Mouse (Mus musculus): Measurements from ENCODE around the gene Snx1.

The Snx1 gene

DNA sequence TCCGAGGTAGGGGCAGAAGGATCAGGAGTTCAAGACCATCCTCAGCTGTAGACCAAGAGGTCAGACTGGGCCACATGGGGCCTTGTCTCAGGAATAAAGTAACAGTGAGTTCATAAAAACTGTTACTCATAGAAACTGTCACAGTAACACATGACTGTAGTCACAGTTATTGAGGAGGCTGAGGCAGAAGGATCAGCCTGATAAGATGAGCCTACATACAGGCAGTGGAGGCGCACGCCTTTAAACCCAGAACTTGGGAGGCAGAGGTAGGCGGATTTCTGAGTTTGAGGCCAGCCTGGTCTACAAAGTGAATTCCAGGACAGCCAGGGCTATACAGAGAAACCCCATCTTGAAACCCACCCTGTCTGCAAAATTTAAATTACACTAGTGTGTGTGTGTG lies 6.3 kb downstream of the Snx1 start:
- no peak for DNase-seq (ENCODE audit: low read depth, low spot score)
- H3K27me3 ChIP-seq (ENCODE audit: control insufficient read depth, insufficient read depth, low read length, poor library complexity, severe bottlenecking), result no peaks in the 10 kb centered on the region
- no peaks in the 10 kb centered on the region for H3K36me3 ChIP-seq (ENCODE audit: control insufficient read depth, insufficient read depth, low read length, poor library complexity, severe bottlenecking)

GRCm38 (mm10) chr9:66119498-66119897 lies 6.9 kb downstream of the Snx1 start:
- no peak for DNase-seq (ENCODE audit: low read depth, low spot score)
- Histone ChIP-seq H3K27me3 (ENCODE audit: control insufficient read depth, insufficient read depth, low read length, poor library complexity, severe bottlenecking) (no peaks in the 10 kb centered on the region), H3K36me3 (ENCODE audit: control insufficient read depth, insufficient read depth, low read length, poor library complexity, severe bottlenecking) (no peaks in the 10 kb centered on the region)

GRCm38 (mm10) chr9:66116890-66117289 lies 9.5 kb downstream of the Snx1 start:
- Histone ChIP-seq H3K36me3 (ENCODE audit: control insufficient read depth, insufficient read depth, low read length, poor library complexity, severe bottlenecking) (no peaks in the 10 kb centered on the region), H3K27me3 (ENCODE audit: control insufficient read depth, insufficient read depth, low read length, poor library complexity, severe bottlenecking) (no peaks in the 10 kb centered on the region)
- no peak for DNase-seq (ENCODE audit: low read depth, low spot score)

DNA sequence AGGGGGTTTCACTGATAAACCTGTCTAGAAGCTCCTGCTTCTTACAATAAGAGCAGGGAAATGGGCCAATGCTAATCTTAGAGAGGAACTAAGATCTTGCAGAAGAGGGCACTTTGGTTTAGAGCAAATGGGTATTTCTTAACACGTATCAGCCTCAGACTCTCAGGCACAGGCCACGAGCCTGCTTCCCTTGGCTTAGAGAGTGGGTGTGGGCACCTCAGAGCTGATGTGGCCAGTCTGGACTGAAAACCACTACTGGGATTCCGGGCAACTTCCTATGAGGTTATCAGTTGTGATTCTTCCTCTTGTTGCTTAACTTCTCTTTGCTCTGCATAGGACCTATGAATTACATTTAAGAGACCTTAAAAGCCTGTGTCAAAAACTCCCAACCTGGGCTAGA lies 12.0 kb downstream of the Snx1 start:
- no peak for DNase-seq (ENCODE audit: low read depth, low spot score)
- Histone ChIP-seq H3K36me3 (ENCODE audit: control insufficient read depth, insufficient read depth, low read length, poor library complexity, severe bottlenecking) (0 out of 2 replicates have a peak, but pooled peaks cover 2% of the 10 kb centered on the region), H3K27me3 (ENCODE audit: control insufficient read depth, insufficient read depth, low read length, poor library complexity, severe bottlenecking) (no peaks in the 10 kb centered on the region)

DNA sequence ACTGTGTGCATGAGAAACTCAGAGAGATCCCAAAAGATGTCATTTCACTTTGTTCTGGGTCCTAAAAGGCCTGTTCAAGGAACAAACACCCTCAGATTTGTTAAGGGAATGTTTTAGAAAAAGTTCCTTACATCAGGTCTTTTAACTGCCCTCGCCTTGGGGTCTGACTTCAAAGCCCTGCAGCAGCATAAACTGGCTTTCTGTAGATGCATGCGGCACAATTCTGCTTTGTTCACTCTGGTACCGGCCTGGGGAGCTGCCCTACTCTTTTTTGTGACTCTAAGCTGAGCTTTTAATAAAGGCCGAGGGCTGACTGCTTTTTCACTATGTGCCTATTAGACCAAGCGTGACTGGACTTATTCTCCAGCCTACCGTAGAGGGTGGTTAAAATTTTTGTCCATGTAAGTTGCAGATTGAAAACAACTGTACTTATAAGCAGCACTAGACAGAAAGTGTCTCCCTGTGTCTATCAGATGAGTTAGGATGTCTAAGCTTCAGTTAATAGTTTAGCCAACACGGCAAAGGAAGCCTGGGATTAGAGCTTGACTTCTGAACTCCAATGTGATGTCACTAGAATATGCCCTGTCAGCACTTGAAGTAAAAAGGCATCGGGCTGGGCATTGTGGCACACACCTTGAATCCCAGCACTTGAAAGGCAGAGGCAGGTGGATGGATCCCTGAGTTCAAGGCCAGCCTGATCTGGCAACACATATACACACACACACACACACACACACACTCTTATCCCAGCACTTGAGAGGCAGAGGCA lies 15.6 kb downstream of the Snx1 start:
- DNase-seq (ENCODE audit: low read depth, low spot score), result no peak
- Histone ChIP-seq H3K36me3 (ENCODE audit: control insufficient read depth, insufficient read depth, low read length, poor library complexity, severe bottlenecking) (peaks cover 3% of the 10 kb centered on the region; the same call in 1 of the 2 replicates), H3K27me3 (ENCODE audit: control insufficient read depth, insufficient read depth, low read length, poor library complexity, severe bottlenecking) (no peaks in the 10 kb centered on the region)

DNA sequence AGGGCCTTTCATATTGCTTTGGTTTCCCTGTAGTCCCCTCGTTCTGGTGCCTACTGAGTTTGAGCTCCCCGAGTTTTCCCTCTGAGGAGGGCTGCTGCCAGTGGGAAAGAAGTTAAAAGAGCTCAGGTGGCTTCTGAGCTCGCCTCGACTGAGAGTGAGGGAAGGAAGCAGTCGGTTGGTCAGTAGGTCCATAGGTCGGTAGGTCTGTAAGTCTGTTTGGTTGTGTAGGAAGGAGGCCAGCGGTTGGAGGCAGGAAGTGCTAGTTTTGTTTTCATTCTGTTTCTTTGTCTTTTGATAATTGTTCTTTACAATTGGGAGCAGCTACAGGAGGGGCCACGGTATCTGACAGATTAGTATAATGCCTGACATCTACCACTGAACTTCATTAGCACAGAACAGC lies 16.3 kb downstream of the Snx1 start:
- DNase-seq (ENCODE audit: low read depth, low spot score), result no peak
- Histone ChIP-seq H3K27me3 (ENCODE audit: control insufficient read depth, insufficient read depth, low read length, poor library complexity, severe bottlenecking) (no peaks in the 10 kb centered on the region), H3K36me3 (ENCODE audit: control insufficient read depth, insufficient read depth, low read length, poor library complexity, severe bottlenecking) (peaks cover 5% of the 10 kb centered on the region; the same call in 1 of the 2 replicates)

GRCm38 (mm10) chr9:66109574-66109973 lies 16.8 kb downstream of the Snx1 start:
- peaks cover 8% of the 10 kb centered on the region; the same call in 1 of the 2 replicates for H3K36me3 ChIP-seq (ENCODE audit: control insufficient read depth, insufficient read depth, low read length, poor library complexity, severe bottlenecking)
- DNase-seq (ENCODE audit: low read depth, low spot score), result no peak
- H3K27me3 ChIP-seq (ENCODE audit: control insufficient read depth, insufficient read depth, low read length, poor library complexity, severe bottlenecking), result no peaks in the 10 kb centered on the region

DNA sequence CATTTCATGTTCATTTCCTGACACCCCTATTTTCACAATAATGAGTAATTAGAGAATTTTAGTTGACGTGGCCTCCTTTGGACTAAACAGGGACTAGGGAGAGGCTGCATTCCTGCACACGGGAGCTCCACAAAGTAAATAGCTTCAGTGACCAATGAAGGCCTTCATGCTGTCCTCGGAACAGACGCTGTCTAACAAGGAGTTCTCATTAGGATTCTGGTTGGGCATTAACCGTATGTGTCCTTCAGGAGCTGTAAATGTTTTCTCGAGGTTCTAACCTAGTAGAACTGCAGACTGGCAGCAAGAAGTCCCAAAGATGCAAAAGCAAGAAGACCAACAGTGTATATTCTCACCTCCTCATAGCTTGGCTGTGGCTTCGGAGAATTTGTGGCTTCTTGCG lies 21.2 kb downstream of the Snx1 start:
- no peaks in the 10 kb centered on the region for H3K27me3 ChIP-seq (ENCODE audit: control insufficient read depth, insufficient read depth, low read length, poor library complexity, severe bottlenecking)
- H3K36me3 ChIP-seq (ENCODE audit: control insufficient read depth, insufficient read depth, low read length, poor library complexity, severe bottlenecking), result peaks cover 16% of the 10 kb centered on the region
- no peak for DNase-seq (ENCODE audit: low read depth, low spot score)

DNA sequence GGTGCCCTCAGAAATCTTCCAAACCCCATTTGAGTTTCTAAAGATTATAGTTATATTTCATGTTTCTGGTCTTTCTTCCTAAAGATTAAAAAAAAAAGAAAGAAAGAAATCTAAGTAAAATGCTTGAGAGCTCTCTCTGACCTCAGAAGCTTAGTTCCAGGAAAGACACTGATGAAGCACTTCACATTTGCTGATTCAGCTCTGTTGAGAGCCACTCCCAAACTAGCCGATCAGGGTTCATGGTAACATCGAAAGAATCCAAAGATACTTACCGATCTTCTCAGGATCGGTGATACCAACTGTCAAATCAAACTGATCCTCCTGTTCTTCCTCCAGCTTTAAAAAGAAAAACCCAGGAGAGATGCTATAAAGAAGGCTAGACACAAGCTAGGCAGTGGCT lies 21.8 kb downstream of the Snx1 start:
- H3K27me3 ChIP-seq (ENCODE audit: control insufficient read depth, insufficient read depth, low read length, poor library complexity, severe bottlenecking), result no peaks in the 10 kb centered on the region
- DNase-seq (ENCODE audit: low read depth, low spot score), result no peak
- peaks cover 15% of the 10 kb centered on the region for H3K36me3 ChIP-seq (ENCODE audit: control insufficient read depth, insufficient read depth, low read length, poor library complexity, severe bottlenecking)

DNA sequence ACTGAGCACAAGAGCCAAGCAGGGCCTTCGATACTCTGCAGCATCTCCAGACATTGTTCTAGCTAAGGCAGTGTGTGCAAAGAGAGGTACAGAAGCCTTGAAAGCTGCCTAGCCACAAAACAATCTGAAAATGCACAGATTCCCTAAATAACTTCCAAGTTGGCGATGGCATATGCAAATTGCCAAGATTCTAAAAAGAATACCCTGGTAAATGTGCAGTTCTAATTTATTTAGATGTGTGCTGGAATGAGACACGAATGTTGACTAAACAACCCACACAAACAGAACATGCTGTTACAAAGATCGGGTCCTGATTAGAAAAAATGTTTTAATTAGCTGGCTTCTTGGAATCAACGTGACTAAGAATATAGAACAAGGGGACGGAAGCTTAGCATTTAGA lies 23.7 kb downstream of the Snx1 start:
- Histone ChIP-seq H3K36me3 (ENCODE audit: control insufficient read depth, insufficient read depth, low read length, poor library complexity, severe bottlenecking) (peaks cover 13% of the 10 kb centered on the region), H3K27me3 (ENCODE audit: control insufficient read depth, insufficient read depth, low read length, poor library complexity, severe bottlenecking) (no peaks in the 10 kb centered on the region)
- DNase-seq (ENCODE audit: low read depth, low spot score), result no peak

DNA sequence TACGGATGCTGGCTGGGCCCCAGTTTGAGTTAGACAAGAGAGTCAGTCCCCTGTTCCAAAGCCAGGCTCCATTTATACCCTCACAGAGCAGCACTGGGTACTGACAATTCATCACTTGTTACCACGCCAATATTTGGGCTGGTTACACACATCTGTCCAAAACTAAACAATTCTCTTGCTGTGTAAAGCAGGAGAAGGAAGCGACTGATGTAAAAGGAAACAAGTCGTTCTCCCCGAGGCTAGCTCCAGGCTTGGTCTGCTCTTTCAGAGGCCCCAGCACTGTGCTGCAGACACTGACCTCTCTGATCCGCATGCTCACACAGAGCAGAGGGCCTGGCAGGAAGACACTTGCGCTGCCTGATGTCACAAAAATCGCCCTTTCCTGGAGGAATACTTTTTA lies 24.8 kb downstream of the Snx1 start:
- no peak for DNase-seq (ENCODE audit: low read depth, low spot score)
- Histone ChIP-seq H3K27me3 (ENCODE audit: control insufficient read depth, insufficient read depth, low read length, poor library complexity, severe bottlenecking) (no peaks in the 10 kb centered on the region), H3K36me3 (ENCODE audit: control insufficient read depth, insufficient read depth, low read length, poor library complexity, severe bottlenecking) (peaks cover 12% of the 10 kb centered on the region)

- DNase-seq (ENCODE audit: low read depth, low spot score), result no peak
- H3K27me3 ChIP-seq (ENCODE audit: control insufficient read depth, insufficient read depth, low read length, poor library complexity, severe bottlenecking), result no peaks in the 10 kb centered on the region
- H3K36me3 ChIP-seq (ENCODE audit: control insufficient read depth, insufficient read depth, low read length, poor library complexity, severe bottlenecking), result peaks cover 8% of the 10 kb centered on the region
Observed at GRCm38 (mm10) chr9:66092664-66093063, 33.7 kb downstream of the Snx1 start.

DNA sequence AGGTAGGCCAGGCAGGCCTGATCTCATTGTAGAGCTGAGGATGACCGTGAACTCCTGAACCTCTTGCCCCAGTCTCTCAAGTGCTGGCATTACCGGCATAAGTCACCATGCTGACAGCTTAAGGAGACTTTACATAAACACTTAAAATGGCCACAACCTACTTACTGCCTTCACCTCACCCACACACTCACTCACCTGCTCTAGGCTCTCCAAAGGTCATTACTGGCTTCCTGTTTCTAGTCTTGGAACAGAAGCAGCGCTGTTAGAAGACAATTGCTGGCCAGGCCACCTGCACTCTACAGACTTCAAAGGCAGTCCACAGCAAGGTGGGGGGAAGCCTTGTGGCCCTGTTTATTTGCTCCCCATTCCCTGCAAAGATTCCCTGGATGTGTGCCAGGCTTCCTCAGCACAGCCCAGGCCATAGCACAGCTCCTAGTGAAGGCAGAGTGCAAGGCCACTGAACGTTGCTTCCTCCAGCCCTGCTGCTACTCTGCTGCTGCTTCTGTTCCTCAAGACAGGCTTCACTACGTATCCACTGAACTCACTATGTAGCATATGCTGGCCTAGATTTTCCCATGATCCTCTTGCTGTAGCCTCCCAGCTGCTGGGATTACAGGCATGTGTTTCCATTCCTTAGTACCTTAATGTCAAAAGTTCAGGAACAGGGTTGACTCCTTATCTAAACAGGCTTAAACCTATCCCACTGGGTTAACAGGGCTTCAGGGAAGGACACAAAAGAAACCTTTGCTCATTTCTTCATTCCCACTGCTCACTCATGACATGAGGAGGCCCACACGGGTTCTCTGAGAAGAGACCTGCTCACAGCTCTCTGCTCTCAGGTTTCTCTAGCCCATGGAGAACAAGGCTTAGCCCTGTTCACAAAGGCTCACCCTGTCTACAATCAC lies 34.8 kb downstream of the Snx1 start:
- Histone ChIP-seq H3K27me3 (ENCODE audit: control insufficient read depth, insufficient read depth, low read length, poor library complexity, severe bottlenecking) (no peaks in the 10 kb centered on the region), H3K36me3 (ENCODE audit: control insufficient read depth, insufficient read depth, low read length, poor library complexity, severe bottlenecking) (peaks cover 9% of the 10 kb centered on the region)
- no peak for DNase-seq (ENCODE audit: low read depth, low spot score)

DNA sequence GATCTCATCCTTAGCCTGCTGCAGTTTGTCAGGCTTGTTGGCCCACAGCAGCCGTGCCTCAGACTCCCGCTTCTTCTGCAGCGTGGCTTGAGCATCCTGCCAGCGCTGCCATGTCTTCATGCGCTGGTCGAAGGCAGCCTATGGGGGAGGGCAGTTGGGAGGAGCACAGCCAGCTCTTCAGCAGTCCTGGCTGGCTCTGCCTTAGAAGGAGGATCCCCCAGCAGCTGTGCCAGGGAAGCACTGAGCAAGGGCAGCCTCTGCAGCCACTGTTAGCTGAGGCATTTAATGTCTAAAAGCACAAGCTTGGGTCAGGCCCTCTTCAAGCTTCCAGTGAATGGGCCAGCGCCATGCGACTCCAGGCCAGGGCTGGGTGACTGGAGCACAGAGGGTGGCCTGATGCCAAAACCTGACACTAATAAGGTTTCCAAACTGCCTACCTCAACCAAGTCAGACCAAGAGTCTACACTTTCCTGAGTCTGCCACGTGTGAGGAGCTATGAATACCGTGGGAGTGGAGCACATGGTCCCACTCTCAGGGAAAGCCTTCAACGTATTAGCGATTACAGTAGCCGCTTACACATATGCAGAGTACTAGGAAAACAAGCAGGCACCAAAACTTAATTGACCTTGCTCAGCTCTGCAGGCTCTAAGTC lies 35.7 kb downstream of the Snx1 start:
- H3K36me3 ChIP-seq (ENCODE audit: control insufficient read depth, insufficient read depth, low read length, poor library complexity, severe bottlenecking), result peaks cover 9% of the 10 kb centered on the region
- no peaks in the 10 kb centered on the region for H3K27me3 ChIP-seq (ENCODE audit: control insufficient read depth, insufficient read depth, low read length, poor library complexity, severe bottlenecking)
- DNase-seq (ENCODE audit: low read depth, low spot score), result no peak

DNA sequence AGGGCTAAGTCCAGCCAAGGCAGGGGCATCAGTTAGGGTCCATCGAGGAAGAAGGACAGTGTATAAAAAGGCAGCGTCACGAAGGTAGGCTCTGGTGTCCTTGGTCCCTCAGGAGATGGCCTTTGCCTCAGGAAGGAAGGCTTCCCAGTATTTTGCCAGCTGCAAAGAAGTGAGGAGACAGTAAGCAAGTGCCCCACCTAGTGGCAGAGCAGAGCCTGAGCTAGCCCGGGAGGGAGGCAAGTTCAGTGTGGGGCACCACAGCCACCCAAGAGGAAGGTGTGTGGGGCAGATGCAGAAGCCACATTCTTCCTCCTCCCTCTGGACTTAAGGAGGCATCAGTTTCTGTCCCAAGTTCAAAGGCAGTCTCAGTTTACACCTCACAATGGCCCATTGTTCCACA lies 38.0 kb downstream of the Snx1 start:
- H3K27me3 ChIP-seq (ENCODE audit: control insufficient read depth, insufficient read depth, low read length, poor library complexity, severe bottlenecking), result no peaks in the 10 kb centered on the region
- DNase-seq (ENCODE audit: low read depth, low spot score), result peak; percentile 45
- H3K36me3 ChIP-seq (ENCODE audit: control insufficient read depth, insufficient read depth, low read length, poor library complexity, severe bottlenecking), result peaks cover 7% of the 10 kb centered on the region

Measured in splenic B cell, adult 2 months (primary cell).